Mouse (Mus musculus): ENCODE data around the gene Prune1. TPM values are rescaled to one million over a fixed set of nuclear protein-coding genes. Genes with fewer than 3 reads are reported as not detected.
A peak's percentile ranks its signal among the peaks of the same experiment; 100 is the strongest.

The Prune1 gene
- polyA plus RNA-seq, 1 experiment from 2014 or later, result 16.1 TPM

GRCm38 (mm10) chr3:95228894-95229780 is 52.7 kb downstream of the Prune1 start:
- Histone ChIP-seq H3K36me3 (ENCODE audit: control insufficient read depth, insufficient read depth, low read length) (peaks cover 13% of the 10 kb centered on the region), H3K4me1 (ENCODE audit: control insufficient read depth, insufficient read depth, low read length) (peaks cover 25% of the 10 kb centered on the region), H3K27me3 (replicated peaks; ENCODE audit: control insufficient read depth, insufficient read depth, low read length) (no peaks in the 10 kb centered on the region), H3K27ac (ENCODE audit: low read length) (peak overlapping the region; percentile 99), H3K4me3 (ENCODE audit: low read length) (peak overlapping the region; percentile 72), H3K4me2 (ENCODE audit: low read depth, low read length) (peak overlapping the region; percentile 88), H3K9ac (ENCODE audit: low read depth, low read length) (peak overlapping the region; percentile 91), H3K9me3 (ENCODE audit: control insufficient read depth, low read length) (no peaks in the 10 kb centered on the region)
- ATAC-seq, result peak; percentile 25
- under 1% methylated on average over 43 of the region's 43 CpGs for WGBS

GRCm38 (mm10) chr3:95228148-95228893 is 53.6 kb downstream of the Prune1 start, which contains the start of gene Cdc42se1:
Cdc42se1 (plus strand) TSS chr3:95228732.
- WGBS, result under 1% methylated on average over 64 of the region's 64 CpGs
- Histone ChIP-seq H3K27me3 (replicated peaks; ENCODE audit: control insufficient read depth, insufficient read depth, low read length) (no peaks in the 10 kb centered on the region), H3K4me1 (ENCODE audit: control insufficient read depth, insufficient read depth, low read length) (peaks cover 25% of the 10 kb centered on the region), H3K4me3 (ENCODE audit: low read length) (peak within 1 kb of the TSS; percentile 72), H3K4me2 (ENCODE audit: low read depth, low read length) (peak within 1 kb of the TSS; percentile 88), H3K9ac (ENCODE audit: low read depth, low read length) (peak within 1 kb of the TSS; percentile 91), H3K36me3 (ENCODE audit: control insufficient read depth, insufficient read depth, low read length) (peaks cover 6% of the 10 kb centered on the region; the same call in 1 of the 2 replicates), H3K9me3 (ENCODE audit: control insufficient read depth, low read length) (no peaks in the 10 kb centered on the region), H3K27ac (ENCODE audit: low read length) (peak within 1 kb of the TSS; percentile 99)
- ATAC-seq, result peak; percentile 87

- H3K9ac ChIP-seq (ENCODE audit: low read depth, low read length), result peak overlapping the region; percentile 45
- ATAC-seq, result no peak
- H3K4me3 ChIP-seq (ENCODE audit: low read length), result peak overlapping the region; percentile 40
- no peaks in the 10 kb centered on the region for H3K27me3 ChIP-seq (replicated peaks; ENCODE audit: control insufficient read depth, insufficient read depth, low read length)
- no peaks in the 10 kb centered on the region for H3K9me3 ChIP-seq (ENCODE audit: control insufficient read depth, low read length)
- H3K4me1 ChIP-seq (ENCODE audit: control insufficient read depth, insufficient read depth, low read length), result peaks cover 22% of the 10 kb centered on the region
- WGBS, result 11% methylated on average over 1 of the region's 1 CpGs
- H3K36me3 ChIP-seq (ENCODE audit: control insufficient read depth, insufficient read depth, low read length), result peaks cover 6% of the 10 kb centered on the region; the same call in 1 of the 2 replicates
- peak overlapping the region; percentile 88 for H3K4me2 ChIP-seq (ENCODE audit: low read depth, low read length)
- H3K27ac ChIP-seq (ENCODE audit: low read length), result no peak overlapping the region
These were observed 54.7 kb downstream of the Prune1 start for GRCm38 (mm10) chr3:95227214-95227613.

GRCm38 (mm10) chr3:95224295-95224694 is 57.6 kb downstream of the Prune1 start:
- Histone ChIP-seq H3K4me3 (ENCODE audit: low read length) (no peak overlapping the region), H3K27me3 (replicated peaks; ENCODE audit: control insufficient read depth, insufficient read depth, low read length) (no peaks in the 10 kb centered on the region), H3K9me3 (ENCODE audit: control insufficient read depth, low read length) (no peaks in the 10 kb centered on the region), H3K4me2 (ENCODE audit: low read depth, low read length) (no peak overlapping the region), H3K9ac (ENCODE audit: low read depth, low read length) (0 out of 2 replicates have a peak overlapping the region, but pooled peaks have one; percentile 19), H3K27ac (ENCODE audit: low read length) (no peak overlapping the region), H3K36me3 (ENCODE audit: control insufficient read depth, insufficient read depth, low read length) (peaks cover 8% of the 10 kb centered on the region; the same call in 1 of the 2 replicates), H3K4me1 (ENCODE audit: control insufficient read depth, insufficient read depth, low read length) (peaks cover 4% of the 10 kb centered on the region; the same call in 1 of the 2 replicates)
- no peak for ATAC-seq
- 31% methylated on average over 6 of the region's 6 CpGs for WGBS

GRCm38 (mm10) chr3:95223041-95223440 is 58.8 kb downstream of the Prune1 start:
- no peak overlapping the region for H3K4me2 ChIP-seq (ENCODE audit: low read depth, low read length)
- no peaks in the 10 kb centered on the region for H3K27me3 ChIP-seq (replicated peaks; ENCODE audit: control insufficient read depth, insufficient read depth, low read length)
- WGBS, result 92% methylated on average over 2 of the region's 2 CpGs
- no peak overlapping the region for H3K4me3 ChIP-seq (ENCODE audit: low read length)
- peaks cover 4% of the 10 kb centered on the region; the same call in 1 of the 2 replicates for H3K4me1 ChIP-seq (ENCODE audit: control insufficient read depth, insufficient read depth, low read length)
- ATAC-seq, result no peak
- no peak overlapping the region for H3K27ac ChIP-seq (ENCODE audit: low read length)
- H3K36me3 ChIP-seq (ENCODE audit: control insufficient read depth, insufficient read depth, low read length), result peaks cover 8% of the 10 kb centered on the region; the same call in 1 of the 2 replicates
- no peak overlapping the region for H3K9ac ChIP-seq (ENCODE audit: low read depth, low read length)
- H3K9me3 ChIP-seq (ENCODE audit: control insufficient read depth, low read length), result no peaks in the 10 kb centered on the region

- Histone ChIP-seq H3K4me1 (ENCODE audit: control insufficient read depth, insufficient read depth, low read length) (peaks cover 7% of the 10 kb centered on the region), H3K9ac (ENCODE audit: low read depth, low read length) (peak overlapping the region; percentile 88), H3K27ac (ENCODE audit: low read length) (peak overlapping the region; percentile 99), H3K4me3 (ENCODE audit: low read length) (peak overlapping the region; percentile 66), H3K9me3 (ENCODE audit: control insufficient read depth, low read length) (no peaks in the 10 kb centered on the region), H3K27me3 (replicated peaks; ENCODE audit: control insufficient read depth, insufficient read depth, low read length) (no peaks in the 10 kb centered on the region), H3K4me2 (ENCODE audit: low read depth, low read length) (peak overlapping the region; percentile 77), H3K36me3 (ENCODE audit: control insufficient read depth, insufficient read depth, low read length) (0 out of 2 replicates have a peak, but pooled peaks cover 2% of the 10 kb centered on the region)
- 78% methylated on average over 6 of the region's 6 CpGs for WGBS
- ATAC-seq, result no peak
These were observed 63.3 kb downstream of the Prune1 start for GRCm38 (mm10) chr3:95218466-95219137.

- WGBS, result under 1% methylated on average over 56 of the region's 56 CpGs
These were observed 64.4 kb downstream of the Prune1 start, which contains the start of gene Gabpb2 for GRCm38 (mm10) chr3:95217255-95218134. Gabpb2 (minus strand) TSS chr3:95217916.

GRCm38 (mm10) chr3:95216655-95217254 is 65.1 kb downstream of the Prune1 start:
- H3K27me3 ChIP-seq (replicated peaks; ENCODE audit: control insufficient read depth, insufficient read depth, low read length), result no peaks in the 10 kb centered on the region
- H3K9me3 ChIP-seq (ENCODE audit: control insufficient read depth, low read length), result no peaks in the 10 kb centered on the region
- H3K27ac ChIP-seq (ENCODE audit: low read length), result peak overlapping the region; percentile 99
- 14% methylated on average over 4 of the region's 4 CpGs for WGBS
- ATAC-seq, result peak; percentile 54
- 0 out of 2 replicates have a peak, but pooled peaks cover 2% of the 10 kb centered on the region for H3K36me3 ChIP-seq (ENCODE audit: control insufficient read depth, insufficient read depth, low read length)
- H3K4me3 ChIP-seq (ENCODE audit: low read length), result peak overlapping the region; percentile 66
- peak overlapping the region; percentile 49 for H3K4me2 ChIP-seq (ENCODE audit: low read depth, low read length)
- peak overlapping the region; percentile 88 for H3K9ac ChIP-seq (ENCODE audit: low read depth, low read length)
- H3K4me1 ChIP-seq (ENCODE audit: control insufficient read depth, insufficient read depth, low read length), result peaks cover 7% of the 10 kb centered on the region

More at GRCm38 (mm10) chr3:95217255-95218134, 64.4 kb downstream of the Prune1 start, which contains the start of gene Gabpb2:
- Histone ChIP-seq H3K36me3 (ENCODE audit: control insufficient read depth, insufficient read depth, low read length) (0 out of 2 replicates have a peak, but pooled peaks cover 2% of the 10 kb centered on the region), H3K9ac (ENCODE audit: low read depth, low read length) (peak within 1 kb of the TSS; percentile 88), H3K4me3 (ENCODE audit: low read length) (peak within 1 kb of the TSS; percentile 66), H3K4me2 (ENCODE audit: low read depth, low read length) (peak within 1 kb of the TSS; percentile 77), H3K9me3 (ENCODE audit: control insufficient read depth, low read length) (no peaks in the 10 kb centered on the region), H3K27me3 (replicated peaks; ENCODE audit: control insufficient read depth, insufficient read depth, low read length) (no peaks in the 10 kb centered on the region), H3K4me1 (ENCODE audit: control insufficient read depth, insufficient read depth, low read length) (peaks cover 7% of the 10 kb centered on the region), H3K27ac (ENCODE audit: low read length) (peak within 1 kb of the TSS; percentile 99)
- peak; percentile 90 for ATAC-seq

Measured in intestine, embryonic 16.5 days (tissue).